Mouse (Mus musculus) kidney, adult 2 months (tissue): Measurements from ENCODE around the gene Adcyap1r1.

Source experiments
- CTCF ChIP-seq: fragments of 200-500 bp; conservative IDR thresholded peaks from 2 replicates; pipeline ENCODE4 v1.5.1; 2011; ENCODE audit warnings: low read depth, mild to moderate bottlenecking, control low read depth, low read length, moderate library complexity, mixed read lengths; ENCODE audit not compliant: insufficient read depth, insufficient read length
- POLR2A ChIP-seq: fragments of 200-500 bp; IDR thresholded peaks from one replicate; pipeline ENCODE4 v1.6.1; 2011; ENCODE audit warnings: low read depth, low read length, control low read depth

DNA sequence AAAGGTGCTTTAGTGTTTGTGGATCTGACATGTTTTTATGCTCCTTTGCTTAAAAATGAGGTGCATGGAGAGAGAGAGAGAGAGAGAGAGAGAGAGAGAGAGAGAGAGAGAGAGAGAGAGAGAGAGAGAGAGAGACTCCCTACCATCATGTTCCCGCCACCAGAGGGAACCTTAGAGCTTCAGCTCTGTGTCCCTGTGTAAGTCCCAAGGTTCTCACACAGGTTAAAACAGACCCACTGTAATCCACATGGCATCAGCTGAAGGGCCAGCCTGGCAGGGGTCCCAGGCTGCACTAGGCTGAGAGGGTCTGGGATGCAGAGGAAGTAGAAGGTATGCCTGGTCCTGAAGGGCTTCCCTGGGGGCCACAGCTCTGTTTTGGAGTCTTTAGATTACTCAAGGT, 6.4 kb downstream of the Adcyap1r1 start:
- no peak for TF ChIP-seq CTCF
- no peak for TF ChIP-seq POLR2A
